Mouse (Mus musculus) intestine, embryonic 16.5 days (tissue): Measurements from ENCODE around the gene Uqcrh. TPM values are rescaled to one million over a fixed set of nuclear protein-coding genes. Genes with fewer than 3 reads are reported as not detected.

Source experiments
- ATAC-seq: fragments of 200-750 bp; cut with Nextera tagmentation; 2 replicates; pipeline ENCODE4 v1.8.0; 2017; ENCODE audit warnings: moderate TSS enrichment, moderate library complexity
- H3K27ac ChIP-seq: fragments of 300-500 bp; sonication (generic); 2 replicates; pipeline ENCODE4 v1.5.1; 2014; ENCODE audit warnings: mild to moderate bottlenecking, low read length
- H3K27me3 ChIP-seq: fragments of 300-500 bp; sonication (generic); replicated peaks from 2 replicates; pipeline ENCODE4 v1.6.1; 2014; ENCODE audit warnings: low read length, control low read depth, mixed read lengths; ENCODE audit not compliant: control insufficient read depth, insufficient read depth
- H3K36me3 ChIP-seq: fragments of 300-500 bp; sonication (generic); 2 replicates; pipeline ENCODE4 v1.6.1; 2014; ENCODE audit warnings: low read length, control low read depth; ENCODE audit not compliant: control insufficient read depth, insufficient read depth
- H3K4me1 ChIP-seq: fragments of 300-500 bp; sonication (generic); 2 replicates; pipeline ENCODE4 v1.6.1; 2014; ENCODE audit warnings: low read length, control low read depth, mixed read lengths; ENCODE audit not compliant: control insufficient read depth, insufficient read depth
- H3K4me2 ChIP-seq: fragments of 300-500 bp; sonication (generic); 2 replicates; pipeline ENCODE4 v1.6.1; 2014; ENCODE audit warnings: low read depth, low read length, control low read depth
- H3K4me3 ChIP-seq: fragments of 300-500 bp; sonication (generic); 2 replicates; pipeline ENCODE4 v1.5.1; 2014; ENCODE audit warnings: mild to moderate bottlenecking, low read length
- H3K9ac ChIP-seq: fragments of 300-500 bp; sonication (generic); 2 replicates; pipeline ENCODE4 v1.6.1; 2014; ENCODE audit warnings: low read depth, low read length
- H3K9me3 ChIP-seq: fragments of 300-500 bp; sonication (generic); 2 replicates; pipeline ENCODE4 v1.6.1; 2016; ENCODE audit warnings: low read length, control low read depth; ENCODE audit not compliant: control insufficient read depth
- WGBS: fragments of 180-500 bp; shearing (Covaris S2); extraction: QIAGEN DNeasy Blood & Tissue Kit; methylation state at CpG from one replicate; pipeline ENCODE4 v1.1.7; 2014; 5-methylcytosine and 5-hydroxymethylcytosine counted together
- polyA plus RNA-seq: library from polyadenylated mRNA; unstranded; fragments of >200 nt; fragmentation: Nextera tagmentation; extraction: Ambion mirVana; gene quantifications from 2 replicates; pipeline ENCODE4 v1.2.1, GENCODE M21; 2015

Uqcrh gene
- polyA plus RNA-seq, 1 experiment from 2014 or later: 745 TPM

GRCm38 (mm10) chr4:116059012-116059726 lies 15.7 kb downstream of the Uqcrh start:
- ATAC-seq: no peak
- 78% methylated on average over 5 of the region's 5 CpGs for WGBS
- no peaks in the 10 kb centered on the region for H3K36me3 ChIP-seq

GRCm38 (mm10) chr4:116057559-116057958 lies 17.3 kb downstream of the Uqcrh start:
- no peaks in the 10 kb centered on the region for H3K36me3 ChIP-seq

More at GRCm38 (mm10) chr4:116059012-116059726, 15.7 kb downstream of the Uqcrh start:
- Histone ChIP-seq H3K4me1 (no peaks in the 10 kb centered on the region), H3K4me2 (no peak overlapping the region), H3K4me3 (no peak overlapping the region), H3K9me3 (no peaks in the 10 kb centered on the region), H3K27ac (no peak overlapping the region), H3K9ac (no peak overlapping the region), H3K27me3 (no peaks in the 10 kb centered on the region)

GRCm38 (mm10) chr4:116053399-116053961 lies 21.4 kb downstream of the Uqcrh start, which contains the start of gene Nsun4:
TSS of gene Nsun4 (minus strand) at chr4:116053876.
- Histone ChIP-seq H3K4me3 (peak within 1 kb of the TSS; percentile 59), H3K36me3 (no peaks in the 10 kb centered on the region), H3K27ac (peak within 1 kb of the TSS; percentile 94), H3K9ac (peak within 1 kb of the TSS; percentile 70), H3K4me1 (peaks cover 3% of the 10 kb centered on the region; the same call in 1 of the 2 replicates), H3K4me2 (peak within 1 kb of the TSS; percentile 84), H3K9me3 (no peaks in the 10 kb centered on the region), H3K27me3 (no peaks in the 10 kb centered on the region)
- under 1% methylated on average over 35 of the region's 35 CpGs for WGBS
- peak; percentile 96 for ATAC-seq

More at GRCm38 (mm10) chr4:116057559-116057958, 17.3 kb downstream of the Uqcrh start:
- Histone ChIP-seq H3K27me3 (no peaks in the 10 kb centered on the region), H3K4me1 (peaks cover under 1% of the 10 kb centered on the region; the same call in 1 of the 2 replicates), H3K9ac (no peak overlapping the region), H3K27ac (no peak overlapping the region), H3K9me3 (no peaks in the 10 kb centered on the region), H3K4me3 (no peak overlapping the region), H3K4me2 (no peak overlapping the region)
- ATAC-seq: no peak
- 4% methylated on average over 1 of the region's 1 CpGs for WGBS

GRCm38 (mm10) chr4:116052526-116053293 lies 22.2 kb downstream of the Uqcrh start:
- peak overlapping the region; percentile 94 for H3K27ac ChIP-seq
- H3K4me3 ChIP-seq: peak overlapping the region; percentile 59
- no peaks in the 10 kb centered on the region for H3K27me3 ChIP-seq
- peaks cover 3% of the 10 kb centered on the region; the same call in 1 of the 2 replicates for H3K4me1 ChIP-seq
- WGBS: 6% methylated on average over 22 of the region's 22 CpGs
- H3K36me3 ChIP-seq: no peaks in the 10 kb centered on the region
- peak overlapping the region; percentile 84 for H3K4me2 ChIP-seq
- no peaks in the 10 kb centered on the region for H3K9me3 ChIP-seq
- peak; percentile 68 for ATAC-seq
- H3K9ac ChIP-seq: peak overlapping the region; percentile 70

- WGBS: 85% methylated on average over 3 of the region's 3 CpGs
- H3K27me3 ChIP-seq: no peaks in the 10 kb centered on the region
- H3K4me1 ChIP-seq: peaks cover 3% of the 10 kb centered on the region; the same call in 1 of the 2 replicates
- H3K9ac ChIP-seq: no peak overlapping the region
- ATAC-seq: no peak
- H3K4me2 ChIP-seq: no peak overlapping the region
- no peak overlapping the region for H3K27ac ChIP-seq
- no peaks in the 10 kb centered on the region for H3K9me3 ChIP-seq
- no peaks in the 10 kb centered on the region for H3K36me3 ChIP-seq
- no peak overlapping the region for H3K4me3 ChIP-seq
These were observed 25.7 kb downstream of the Uqcrh start for GRCm38 (mm10) chr4:116049211-116049610.

GRCm38 (mm10) chr4:116048130-116048920 lies 26.5 kb downstream of the Uqcrh start:
- Histone ChIP-seq H3K27me3 (no peaks in the 10 kb centered on the region), H3K4me3 (no peak overlapping the region), H3K9ac (no peak overlapping the region), H3K27ac (peak overlapping the region; percentile 43), H3K4me1 (peaks cover 3% of the 10 kb centered on the region; the same call in 1 of the 2 replicates), H3K4me2 (no peak overlapping the region; the same call in 1 of the 2 replicates), H3K9me3 (no peaks in the 10 kb centered on the region), H3K36me3 (peaks cover under 1% of the 10 kb centered on the region; the same call in 1 of the 2 replicates)
- WGBS: 72% methylated on average over 7 of the region's 7 CpGs
- ATAC-seq: no peak

- Histone ChIP-seq H3K36me3 (peaks cover 5% of the 10 kb centered on the region), H3K9ac (no peak overlapping the region), H3K9me3 (no peaks in the 10 kb centered on the region), H3K4me2 (no peak overlapping the region), H3K27me3 (no peaks in the 10 kb centered on the region), H3K4me1 (peaks cover 3% of the 10 kb centered on the region; the same call in 1 of the 2 replicates), H3K4me3 (no peak overlapping the region), H3K27ac (no peak overlapping the region)
- 90% methylated on average over 1 of the region's 1 CpGs for WGBS
- no peak for ATAC-seq
These were observed 27.2 kb downstream of the Uqcrh start for GRCm38 (mm10) chr4:116047681-116048080.

GRCm38 (mm10) chr4:116046604-116047003 lies 28.3 kb downstream of the Uqcrh start:
- Histone ChIP-seq H3K27ac (no peak overlapping the region), H3K27me3 (no peaks in the 10 kb centered on the region), H3K4me3 (no peak overlapping the region), H3K36me3 (peaks cover 5% of the 10 kb centered on the region), H3K4me2 (no peak overlapping the region), H3K9ac (no peak overlapping the region), H3K9me3 (no peaks in the 10 kb centered on the region), H3K4me1 (no peaks in the 10 kb centered on the region; the same call in 1 of the 2 replicates)
- ATAC-seq: no peak
- 93% methylated on average over 2 of the region's 2 CpGs for WGBS
